Mouse (Mus musculus) cerebellum, postnatal 14 days (tissue): Measurements from ENCODE around the gene Fnip2.

Experiments used
- DNase-seq, 2 experiments: peaks; one replicate each; pipeline ENCODE4 v3.0.0; 2021; ENCODE audit warnings: mixed read lengths in 2 of 2

Gene Fnip2

DNA sequence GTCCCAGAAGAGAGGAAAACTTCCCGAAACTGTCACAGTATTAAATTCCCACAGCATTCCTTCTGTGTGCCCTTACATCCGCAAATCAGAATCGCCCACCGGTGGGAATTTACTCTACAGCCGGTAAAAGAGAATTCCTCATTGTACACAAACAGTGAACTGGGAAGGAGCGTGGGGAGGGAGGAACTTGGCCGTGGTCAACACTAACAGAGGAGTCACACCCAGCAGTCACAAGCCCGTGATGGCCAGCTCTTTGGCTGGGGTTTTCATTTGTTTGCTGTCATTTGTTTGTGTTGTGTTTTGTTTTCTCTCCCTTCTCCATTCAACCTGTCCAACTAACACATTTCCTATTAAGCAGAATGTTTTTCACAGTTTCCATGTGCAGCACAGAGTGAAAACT, 39.7 kb downstream of the Fnip2 start:
- DNase-seq, result no peak

DNA sequence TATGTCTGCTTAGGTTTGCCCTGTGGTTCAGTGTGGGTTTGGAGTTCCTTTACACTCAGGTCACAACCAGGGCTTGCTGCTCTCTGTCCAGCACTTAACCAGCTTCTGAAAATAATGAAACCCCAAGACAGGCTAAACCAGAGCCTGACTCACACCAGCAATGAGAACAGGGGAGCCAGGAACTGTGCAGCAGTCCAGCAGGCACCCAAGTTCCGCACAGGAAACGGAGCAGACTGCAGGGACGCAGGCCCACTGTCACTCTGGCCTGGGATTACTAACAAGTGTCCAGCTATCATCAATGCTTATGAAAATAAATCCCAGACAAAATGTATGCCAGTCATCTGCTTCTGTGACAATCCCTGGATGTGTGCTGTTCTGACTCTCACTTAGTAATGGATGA, 40.1 kb downstream of the Fnip2 start:
- no peak for DNase-seq

DNA sequence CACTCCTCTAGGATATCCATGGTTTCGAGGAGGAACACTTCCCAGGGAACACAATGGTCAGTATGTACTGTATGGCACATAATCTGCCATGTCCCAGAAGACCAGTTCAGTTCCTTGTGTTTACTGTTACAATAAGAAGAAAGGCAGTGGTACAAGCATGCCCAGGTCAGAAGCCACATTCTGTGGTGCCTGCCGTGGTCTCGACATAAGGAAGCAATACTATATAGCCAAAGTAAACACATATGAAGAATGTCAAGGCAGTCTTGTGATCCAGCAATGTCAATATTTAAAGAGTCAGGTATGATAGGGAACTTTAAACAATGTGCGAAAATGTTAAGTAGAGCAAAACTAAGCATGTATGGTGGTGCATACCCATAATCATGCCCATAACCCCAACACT, 44.2 kb downstream of the Fnip2 start:
- DNase-seq, result no peak

DNA sequence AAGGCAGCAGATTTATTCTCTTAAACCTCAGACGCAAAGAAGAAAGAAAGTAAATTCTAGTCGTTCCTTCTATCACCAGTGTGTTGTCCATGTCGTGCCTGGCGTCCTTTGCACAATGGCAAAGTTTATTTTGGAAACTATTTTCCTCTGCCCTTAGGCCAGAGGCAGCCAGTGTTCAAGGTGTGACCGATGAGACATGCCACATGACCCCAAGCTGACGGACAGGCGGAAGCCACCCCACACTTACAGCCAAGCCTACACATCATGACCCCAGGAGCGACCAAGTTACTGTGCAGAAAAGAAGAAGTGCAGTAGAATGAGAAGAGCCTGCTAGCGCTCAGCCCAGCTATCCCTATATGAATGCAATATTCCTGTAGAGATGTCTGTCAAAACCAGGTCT, 47.7 kb downstream of the Fnip2 start:
- no peak for DNase-seq

DNA sequence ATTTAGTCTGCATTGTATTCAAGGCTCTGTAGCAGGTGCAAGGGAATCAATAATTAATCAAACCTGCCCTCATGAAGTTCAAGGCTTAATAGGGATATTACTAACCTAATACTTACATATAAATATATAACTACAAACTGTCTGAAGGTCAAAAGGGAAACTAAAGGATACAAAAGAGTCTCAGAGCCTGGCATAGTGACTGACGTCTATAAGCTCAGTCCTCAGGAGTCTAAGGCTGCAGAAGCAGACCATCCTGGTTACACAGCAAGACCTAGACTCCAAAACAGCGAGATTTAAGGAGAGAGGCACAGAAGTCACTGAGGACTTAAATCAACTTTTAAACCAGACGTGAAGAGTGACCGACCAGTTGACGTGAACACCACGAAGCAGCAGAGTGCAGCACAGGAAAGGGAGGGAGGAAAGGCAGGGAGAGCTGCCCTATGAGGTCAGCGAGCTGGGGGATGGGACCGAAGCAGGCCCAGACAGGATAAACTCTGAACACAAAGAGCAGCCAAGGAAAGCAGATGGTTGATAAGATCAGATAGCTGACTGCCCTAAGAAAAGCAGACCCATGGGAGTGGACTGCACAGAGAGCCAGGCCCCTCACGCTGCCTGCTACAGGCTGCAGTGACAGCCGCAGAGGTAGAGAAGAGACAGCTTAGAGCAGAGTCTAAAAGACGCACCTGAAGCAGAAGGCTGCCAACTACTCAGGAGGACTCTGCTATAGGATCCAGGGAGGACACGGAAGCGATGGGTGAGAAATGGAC, 48.7 kb downstream of the Fnip2 start:
- peak; percentile 67 to 69 for DNase-seq

DNA sequence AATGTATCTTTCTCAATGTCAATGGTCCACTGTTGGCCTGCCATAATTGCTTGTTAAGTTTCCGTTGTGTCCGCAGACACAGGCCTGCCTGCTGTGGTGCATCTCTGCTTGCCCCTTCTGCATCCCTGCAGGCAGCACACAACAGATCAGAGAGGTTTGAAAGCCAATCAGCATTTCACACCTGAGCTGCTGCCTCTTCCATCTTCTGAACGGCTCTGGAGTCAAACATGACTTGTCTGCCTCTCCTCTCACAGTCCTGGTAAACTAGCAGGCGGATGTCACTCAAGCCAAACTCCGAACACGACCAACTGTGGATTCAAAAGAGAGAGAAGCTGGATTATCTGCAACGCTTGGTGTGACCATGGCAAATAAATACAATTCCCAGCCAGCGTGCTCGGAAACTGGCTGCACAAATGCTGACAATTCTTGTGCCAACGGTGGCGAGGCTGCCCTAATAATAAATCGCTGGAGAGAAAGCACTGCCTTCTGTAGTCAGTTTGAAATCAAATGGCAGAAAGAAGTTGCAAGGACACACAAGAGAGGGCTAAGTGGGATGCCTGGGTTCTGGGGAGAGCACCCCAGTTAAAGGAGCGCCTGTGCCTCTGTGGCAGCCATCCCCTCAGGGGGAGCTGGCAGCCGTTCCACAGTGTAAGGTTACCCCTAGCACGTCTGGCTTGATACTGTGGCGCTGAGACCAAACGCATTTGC, 49.6 kb downstream of the Fnip2 start:
- peak; percentile 69 to 77 for DNase-seq

DNA sequence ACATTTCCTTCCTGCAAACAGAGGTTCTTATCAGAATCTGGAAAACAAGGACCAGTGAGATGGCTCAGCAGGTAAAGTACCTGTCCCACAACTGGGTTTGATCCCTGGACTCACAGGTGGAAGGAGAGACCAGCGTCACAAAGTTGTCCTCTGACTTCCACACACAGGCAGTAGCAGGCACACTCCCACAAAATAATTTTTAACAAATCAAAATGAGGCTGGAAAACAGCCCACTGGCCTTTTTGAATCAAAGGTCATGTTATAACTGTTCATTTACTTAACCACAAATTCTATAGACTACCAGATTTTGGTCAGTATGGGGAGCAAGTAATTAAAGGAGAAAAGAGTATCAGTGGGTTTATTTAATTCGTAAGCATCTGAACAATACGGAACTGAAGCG, 50.6 kb downstream of the Fnip2 start:
- DNase-seq, result no peak

DNA sequence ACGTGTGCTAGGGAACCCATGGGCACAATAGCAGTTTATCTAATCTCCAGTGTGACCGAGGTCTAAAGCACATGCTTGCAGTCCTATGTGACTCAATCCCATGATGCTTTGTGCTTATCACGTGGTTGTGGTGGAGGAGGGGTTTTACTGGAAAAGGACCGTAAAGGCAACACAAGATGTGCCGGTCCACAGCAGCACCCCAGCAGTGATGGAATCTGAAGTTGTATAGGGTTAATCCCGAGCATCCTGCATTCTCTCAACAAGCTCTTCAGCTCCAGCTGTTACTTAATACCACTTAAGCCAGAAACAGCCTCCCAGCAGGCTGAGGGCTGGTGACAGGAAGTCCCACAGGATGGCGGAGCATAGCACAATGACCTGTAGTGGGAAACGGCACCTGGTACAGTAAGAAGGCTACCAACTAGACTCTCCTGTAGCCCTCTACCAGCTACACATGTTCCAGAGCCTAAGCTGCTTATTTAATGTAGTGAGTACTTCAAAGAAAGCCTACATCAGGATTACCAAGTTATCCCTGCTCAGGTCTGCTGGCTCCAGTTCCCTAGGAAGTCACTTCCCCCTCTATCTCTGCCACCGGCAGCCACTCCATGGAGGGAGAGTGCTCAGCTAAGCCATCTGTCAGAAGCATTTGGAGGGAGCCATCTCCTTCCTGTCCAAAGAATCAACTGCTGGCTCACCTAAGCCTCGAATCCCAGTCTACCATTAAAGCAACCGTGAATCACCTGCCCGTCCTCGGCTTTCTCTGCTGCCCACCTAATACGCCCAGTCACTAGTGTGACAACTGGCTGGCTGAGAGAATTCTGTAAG, 51.3 kb downstream of the Fnip2 start:
- DNase-seq, result peak; percentile 63 to 72

DNA sequence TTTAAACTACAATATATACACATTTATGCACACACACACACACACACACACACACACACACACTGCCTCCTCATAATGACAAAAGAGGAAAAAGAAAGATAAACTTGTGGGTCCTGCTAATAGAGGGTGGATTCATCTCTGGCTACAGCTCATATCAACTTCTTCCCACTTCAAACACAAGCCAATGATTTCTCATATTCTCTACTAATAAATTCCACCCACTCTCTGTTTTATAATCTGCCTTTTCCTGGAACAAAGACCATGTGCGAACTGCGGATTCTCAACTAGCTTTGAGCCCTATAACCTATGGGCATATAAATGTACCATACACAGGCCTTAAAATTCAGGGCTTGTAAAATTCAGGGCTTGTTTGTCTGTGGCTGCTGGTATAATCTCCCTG, 53.3 kb downstream of the Fnip2 start:
- no peak for DNase-seq

DNA sequence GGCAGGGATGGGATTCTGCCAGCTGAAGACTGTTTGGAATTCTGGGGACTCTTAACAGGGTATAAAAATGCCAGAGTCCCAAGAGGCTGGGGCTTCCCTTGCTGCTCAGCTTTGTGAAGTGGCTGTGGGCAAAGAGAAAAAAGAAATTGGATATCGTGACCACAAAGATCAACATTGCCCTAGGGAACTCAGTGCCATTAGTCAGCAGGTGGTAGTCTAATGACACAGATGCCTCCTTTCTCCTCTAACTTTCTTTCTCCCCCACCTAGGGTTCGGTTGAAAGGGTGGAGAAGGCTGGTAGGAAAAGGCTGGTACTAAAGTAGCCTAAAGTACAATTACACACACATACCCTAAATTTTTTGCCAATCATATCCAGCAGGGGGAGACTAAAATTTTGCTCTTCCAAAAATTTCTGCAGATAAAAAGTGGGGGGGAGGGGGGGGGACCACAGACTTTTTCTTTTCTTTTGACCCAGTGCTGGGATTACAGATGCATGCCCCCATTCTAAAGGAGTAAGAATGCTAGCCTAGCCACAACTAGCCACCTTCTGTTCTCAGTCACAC, 66.3 kb downstream of the Fnip2 start:
- no peak for DNase-seq

DNA sequence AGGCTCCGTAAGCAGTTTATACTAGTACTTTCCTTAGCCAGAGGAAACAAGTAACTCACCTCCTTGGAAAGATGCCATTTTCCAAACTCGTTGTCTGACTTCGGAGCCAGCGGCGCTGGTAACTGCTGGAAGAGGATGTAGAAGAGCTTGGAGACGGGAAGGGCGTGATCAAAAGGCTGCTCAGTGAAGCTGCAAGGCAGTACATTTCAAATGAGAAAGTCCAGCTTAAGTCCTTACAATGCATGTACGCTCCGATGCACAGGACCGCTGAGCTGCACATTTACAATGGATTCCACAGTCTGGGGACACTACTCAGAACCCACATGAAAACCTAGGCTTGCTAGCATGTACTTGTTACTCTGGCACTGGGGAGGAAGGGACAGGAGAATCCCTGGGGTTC, 67.3 kb downstream of the Fnip2 start:
- no peak for DNase-seq

DNA sequence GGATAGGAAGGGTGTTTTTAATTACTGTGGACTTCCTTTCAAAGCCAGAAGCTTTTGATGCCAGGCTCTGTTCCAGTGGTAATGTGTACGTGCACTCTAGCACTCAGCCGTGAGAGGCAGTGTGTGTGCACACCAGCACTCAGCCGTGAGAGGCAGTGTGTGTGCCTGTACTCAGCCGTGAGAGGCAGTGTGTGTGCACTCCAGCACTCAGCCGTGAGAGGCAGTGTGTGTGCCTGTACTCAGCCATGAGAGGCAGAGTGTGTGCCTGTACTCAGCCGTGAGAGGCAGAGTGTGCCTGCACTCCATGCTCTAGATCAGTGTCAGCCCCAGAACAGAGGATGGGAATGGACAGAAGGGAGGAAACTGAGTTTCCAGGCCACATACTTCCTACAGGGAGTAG, 70.9 kb downstream of the Fnip2 start:
- DNase-seq, result no peak

DNA sequence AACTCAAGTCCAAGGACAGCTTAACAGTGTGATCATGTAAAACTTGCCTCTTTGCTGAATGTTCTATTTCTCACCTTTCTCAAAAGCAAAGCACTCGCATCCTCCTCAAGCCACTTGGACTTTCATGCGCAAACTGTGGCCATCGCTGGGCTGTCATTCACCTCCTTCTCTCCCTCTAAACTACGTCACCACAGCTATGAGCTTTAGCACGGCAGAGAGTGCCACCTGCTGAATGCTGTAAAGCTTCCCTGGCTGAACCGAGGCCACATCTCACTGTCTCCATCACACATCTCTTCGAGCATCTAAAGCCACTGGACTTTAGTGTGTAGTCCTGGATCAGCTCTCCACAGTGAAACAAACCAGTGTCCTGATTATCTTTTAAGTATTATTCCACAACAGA, 72.4 kb downstream of the Fnip2 start:
- DNase-seq, result peak in 1 of 2 experiments; percentile 27

DNA sequence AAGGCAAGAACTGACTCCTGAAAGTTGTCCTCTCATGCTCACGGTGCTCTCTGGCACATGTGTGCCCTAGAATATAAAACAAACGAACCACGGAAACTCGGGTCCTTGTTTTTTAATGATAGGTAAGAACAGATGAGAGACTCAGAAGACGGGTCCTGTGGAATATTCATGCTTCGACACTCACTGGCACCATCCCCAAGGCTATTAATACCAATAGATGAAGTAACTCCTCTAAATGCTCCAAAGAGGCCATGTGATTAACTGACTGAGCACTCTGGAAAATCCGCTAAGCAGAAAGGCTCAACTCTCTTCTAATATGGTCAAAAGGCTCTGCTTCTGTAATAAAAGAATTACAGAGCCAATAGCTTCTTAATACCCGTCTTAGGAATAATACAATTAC, 73.6 kb downstream of the Fnip2 start:
- no peak for DNase-seq

DNA sequence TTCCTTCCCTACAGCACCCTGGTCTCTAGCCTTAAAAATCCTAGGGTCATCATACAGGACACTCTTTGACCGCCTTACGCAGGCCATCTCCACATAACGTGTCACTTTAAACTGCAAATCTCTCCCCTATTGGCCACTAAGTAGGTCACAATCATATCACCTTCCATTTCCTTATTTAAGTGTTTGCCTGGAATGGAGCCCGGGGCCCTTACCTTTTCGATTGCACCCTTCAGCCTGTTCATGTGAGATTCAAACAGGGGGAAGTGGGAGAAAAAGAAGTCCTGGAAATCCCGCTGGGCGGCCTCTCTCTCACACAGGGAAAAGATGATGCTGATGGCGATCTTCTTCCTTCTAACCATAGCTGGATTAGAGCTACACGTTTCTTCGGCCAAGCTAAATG, 74.5 kb downstream of the Fnip2 start:
- no peak for DNase-seq

DNA sequence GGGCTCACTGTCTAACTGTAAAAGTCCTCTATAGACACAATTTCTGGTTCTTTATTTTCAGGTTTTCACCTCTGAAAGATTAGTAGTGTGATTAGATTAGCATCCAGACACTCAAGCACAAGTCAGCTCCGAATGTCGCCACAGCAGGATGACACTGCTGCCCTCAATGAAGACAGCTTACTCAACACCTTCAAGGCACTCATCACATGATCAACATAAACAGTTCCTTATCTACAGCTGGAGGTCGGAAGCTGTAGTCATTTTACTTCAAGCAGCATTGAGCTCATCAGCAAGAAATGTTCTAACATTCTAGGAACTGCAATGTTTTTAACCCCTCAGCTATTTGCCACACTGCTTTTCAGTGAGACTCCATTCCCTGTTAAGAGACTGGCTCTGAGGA, 76.0 kb downstream of the Fnip2 start:
- DNase-seq, result no peak

DNA sequence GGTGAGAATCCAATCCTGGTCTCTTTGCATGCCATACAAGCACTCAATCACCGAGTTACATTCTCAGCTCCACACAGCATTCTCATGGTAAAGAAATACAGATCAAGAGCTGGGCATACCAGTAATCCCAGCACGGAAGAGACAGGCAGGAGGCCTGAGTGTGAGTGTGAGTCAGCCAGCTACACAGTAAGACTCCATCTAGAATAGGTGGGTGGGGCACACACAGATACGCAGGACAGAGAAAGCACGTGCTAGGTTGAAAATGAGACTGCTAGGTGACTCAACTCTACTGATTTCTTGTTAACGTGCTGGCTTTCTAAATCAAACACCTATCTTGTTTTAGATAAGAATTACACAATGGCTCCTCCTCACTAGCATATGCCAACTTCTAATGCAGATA, 77.5 kb downstream of the Fnip2 start:
- DNase-seq, result no peak

DNA sequence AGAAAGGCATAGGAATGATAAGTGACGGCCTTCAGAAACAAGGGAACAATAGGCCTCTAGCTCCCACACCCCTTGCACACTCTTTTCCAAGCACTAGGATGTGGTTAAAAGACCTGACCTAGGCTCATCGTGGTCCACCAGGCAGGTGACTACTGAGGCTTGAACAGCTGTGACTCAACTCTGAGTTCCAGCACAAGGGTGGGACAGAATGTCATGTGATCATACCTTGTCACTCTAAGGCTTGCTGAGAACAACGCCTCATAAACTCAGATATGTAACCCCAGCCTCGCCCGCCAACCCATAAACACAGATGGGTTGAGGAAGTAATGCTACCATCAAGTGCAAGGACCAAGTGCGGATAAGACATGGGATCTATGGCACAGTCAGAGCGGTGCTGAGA, 79.6 kb downstream of the Fnip2 start:
- DNase-seq, result no peak

DNA sequence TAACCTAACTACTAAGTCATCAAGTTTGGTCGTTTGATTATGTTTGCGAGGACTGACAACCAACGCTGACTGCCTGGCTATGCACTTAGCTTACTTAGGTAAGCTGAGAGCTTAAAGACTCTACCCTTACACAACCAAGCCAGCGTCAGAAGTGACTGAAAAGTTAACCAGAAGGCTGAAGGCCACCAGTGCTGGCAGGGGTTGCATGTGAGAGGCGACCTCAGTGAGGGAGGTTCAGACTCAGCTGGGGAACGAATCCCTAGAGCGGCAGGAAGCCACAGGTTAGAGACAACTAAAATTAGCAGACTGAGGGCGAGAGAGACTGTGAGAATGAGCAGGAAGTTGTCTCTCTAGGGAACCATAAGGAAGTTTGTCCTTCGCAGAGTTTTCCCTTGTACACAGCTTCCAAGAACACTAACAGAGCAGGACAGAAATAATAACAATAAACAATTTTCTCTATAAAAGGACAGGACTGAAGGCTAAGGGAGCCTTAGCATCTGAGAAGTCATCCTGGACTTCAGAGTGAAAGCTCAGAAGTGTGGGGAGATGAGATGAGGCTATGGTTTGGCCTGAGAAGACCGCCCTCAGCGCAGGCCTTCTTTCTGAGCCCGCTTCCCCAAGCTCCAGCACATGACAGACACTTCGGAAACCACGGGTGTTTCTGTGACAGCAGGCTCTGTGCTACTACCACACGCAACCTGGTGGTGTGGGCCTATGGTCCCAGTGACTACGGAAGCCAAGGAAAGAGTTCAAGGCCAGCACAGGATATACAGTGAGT, 83.1 kb downstream of the Fnip2 start:
- no peak for DNase-seq

DNA sequence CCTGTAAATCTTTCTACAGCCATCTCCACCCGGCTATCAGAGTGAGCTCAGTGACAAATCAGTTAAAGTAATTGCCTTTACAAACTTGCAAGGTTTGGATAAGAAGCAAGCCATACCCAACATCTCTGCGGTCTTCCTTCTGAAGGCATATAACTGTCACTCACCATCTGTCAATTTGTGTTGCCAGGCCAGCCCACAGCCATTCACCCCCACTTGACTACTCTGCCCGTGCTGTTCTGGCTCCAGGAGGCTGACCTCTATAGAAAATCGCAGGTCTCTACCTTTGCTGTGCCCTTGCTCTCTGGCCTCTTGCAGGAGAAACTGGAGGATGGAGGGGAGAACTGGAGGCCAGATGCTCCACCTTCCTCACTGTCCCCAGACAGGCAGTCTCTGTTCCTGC, 88.7 kb downstream of the Fnip2 start:
- DNase-seq, result peak; percentile 26 to 45

DNA sequence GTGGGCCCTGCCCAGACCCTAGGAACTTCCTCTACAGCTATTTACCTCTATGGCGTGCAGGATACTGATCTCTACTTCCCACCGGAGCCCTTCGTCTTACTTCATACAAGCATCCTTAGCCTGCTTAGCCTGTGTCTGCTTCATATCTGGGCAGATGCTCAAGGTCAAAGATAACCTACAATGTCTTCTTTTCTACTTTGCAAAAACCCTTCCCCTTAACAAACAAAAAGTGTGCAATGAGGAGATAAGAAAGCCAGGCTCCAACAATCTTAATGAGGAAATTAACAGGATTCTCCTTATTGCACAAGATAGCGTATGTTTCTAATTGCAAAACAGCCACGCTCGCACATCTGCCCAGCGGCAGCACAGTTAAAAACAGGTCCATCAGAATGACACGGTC, 89.2 kb downstream of the Fnip2 start:
- no peak for DNase-seq

DNA sequence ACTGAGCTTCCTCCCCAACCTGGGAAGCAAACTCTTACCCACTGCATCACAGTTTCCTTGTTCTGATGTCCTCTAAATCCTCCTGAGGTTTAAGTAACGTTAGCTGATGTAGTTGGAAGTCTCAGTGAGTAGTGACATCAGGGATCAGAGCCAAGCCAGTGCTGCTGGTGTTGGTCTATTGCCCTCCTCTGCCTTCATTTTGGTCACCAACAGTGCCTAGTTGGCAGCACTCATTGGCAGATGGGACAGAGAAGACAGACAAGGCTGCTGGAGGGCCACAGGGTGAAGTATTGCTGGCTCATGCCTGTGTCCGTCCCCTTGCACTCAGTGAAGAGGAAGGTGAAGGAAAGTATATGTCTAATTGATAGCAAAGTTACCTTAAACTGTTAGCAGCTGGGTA, 91.6 kb downstream of the Fnip2 start:
- peak; percentile 60 to 67 for DNase-seq

DNA sequence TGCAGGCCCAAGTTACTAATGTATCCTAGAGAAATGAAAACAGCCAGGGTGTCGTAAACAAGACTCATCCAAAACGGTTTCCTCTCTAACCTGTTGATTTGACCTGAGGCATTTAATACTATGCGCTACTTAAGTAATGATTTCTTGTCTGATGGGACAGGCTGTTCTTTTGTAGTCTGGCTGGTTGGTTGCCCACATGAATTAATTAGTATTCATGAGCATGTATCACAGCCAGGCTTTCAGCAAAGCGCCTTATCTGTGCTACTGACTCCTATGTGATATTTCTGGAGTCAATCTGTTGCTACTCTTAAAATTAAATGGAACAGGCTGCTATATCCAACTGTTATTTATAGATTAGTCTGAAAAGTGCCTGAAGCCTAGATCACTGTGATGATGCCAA, 92.7 kb downstream of the Fnip2 start:
- peak in 1 of 2 experiments; percentile 34 for DNase-seq
